In genomic region chr2:153032083-153032842, GRCm38 (mm10) we compare ENCODE assay signal across 9 mouse cellular contexts. TPM values are rescaled to one million over a fixed set of nuclear protein-coding genes. Genes with fewer than 3 reads are reported as not detected.
DNase-seq lines count a peak whose midpoint lies in the region; ATAC-seq and TF ChIP-seq lines count a peak whose summit lies in the region.
"Had no signal": no experiment of that assay in that cellular context is flagged by ENCODE, and none has a peak within 500 bp of the region (broad histone marks: within the 10 kb centered on the region; RNA-seq: fewer than 3 reads in every experiment).

No protein-coding gene starts in this region.

- H3K27me3 ChIP-seq in G1E (ENCODE audit: insufficient read depth, low read length) = peaks cover 9% of the 10 kb centered on the region
- peaks cover 72% of the 10 kb centered on the region for H3K27me3 ChIP-seq in forebrain, embryonic 12.5 days
- H3K27me3 ChIP-seq in midbrain, embryonic 10.5 days (ENCODE audit: low read depth, poor library complexity, severe bottlenecking) = peaks cover 46% of the 10 kb centered on the region
- H3K27me3 ChIP-seq in spleen, adult 2 months (ENCODE audit: control insufficient read depth, insufficient read depth, low read length) = peaks cover 13% of the 10 kb centered on the region

- no peaks in the 10 kb centered on the region for H3K36me3 ChIP-seq in G1E (replicated peaks)
- no peaks in the 10 kb centered on the region for H3K36me3 ChIP-seq in forebrain, embryonic 12.5 days (replicated peaks)
- H3K36me3 ChIP-seq in midbrain, embryonic 10.5 days = no peaks in the 10 kb centered on the region
- no peaks in the 10 kb centered on the region for H3K36me3 ChIP-seq in spleen, adult 2 months (ENCODE audit: control insufficient read depth, insufficient read depth, low read length)

- 2% methylated on average over 48 of the region's 58 CpGs for WGBS in forebrain, embryonic 12.5 days
- WGBS in midbrain, embryonic 10.5 days = 2% methylated on average over 48 of the region's 58 CpGs
- 3% methylated on average over 55 of the region's 58 CpGs for WGBS in spleen, adult 2 months

- no peak for TF ChIP-seq POLR2A in spleen, adult 2 months (IDR thresholded peaks at IDR 0.05; ENCODE audit: low read depth, low read length)

- TF ChIP-seq CTCF in G1E (IDR thresholded peaks at IDR 0.05; ENCODE audit: low read depth, low read length) = no peak
- TF ChIP-seq CTCF in spleen, adult 2 months (IDR thresholded peaks at IDR 0.05; ENCODE audit: extremely low read depth, insufficient read depth, insufficient read length, insufficient replicate concordance) = peak; percentile 11; the same call in 1 of the 2 replicates

- ATAC-seq in G1E (ENCODE audit: extremely low read depth, insufficient number of reproducible peaks, low FRiP score, poor library complexity, severe bottlenecking) = no peak
- peak; percentile 78 for ATAC-seq in forebrain, embryonic 12.5 days (ENCODE audit: low FRiP score)
- ATAC-seq in hematopoietic stem cell, adult 5-6 weeks (replicated peaks in 1 of 2; ENCODE audit: insufficient read depth in 1 of 2, low FRiP score in 2 of 2, low TSS enrichment in 1 of 2, low read depth in 1 of 2, poor library complexity in 2 of 2, severe bottlenecking in 2 of 2) = peak; percentile 86 to 95
- no peak for ATAC-seq in erythroblast, adult 5-6 weeks (replicated peaks; ENCODE audit: low FRiP score, poor library complexity, severe bottlenecking)

- H3K9ac ChIP-seq in forebrain, embryonic 12.5 days = peak overlapping the region; percentile 64

- H3K27ac ChIP-seq in forebrain, embryonic 12.5 days = peak overlapping the region; percentile 53; the same call in 1 of the 2 replicates
- H3K27ac ChIP-seq in midbrain, embryonic 10.5 days (replicated peaks) = peak overlapping the region; percentile 77
- H3K27ac ChIP-seq in spleen, adult 2 months (ENCODE audit: insufficient read depth, low read length) = no peak overlapping the region
- H3K27ac ChIP-seq: macrophage had no signal

- H3K4me2 ChIP-seq in forebrain, embryonic 12.5 days = peak overlapping the region; percentile 81

- peaks cover 7% of the 10 kb centered on the region; the same call in 1 of the 2 replicates for H3K4me1 ChIP-seq in G1E (ENCODE audit: insufficient read depth, low read depth, low read length)
- H3K4me1 ChIP-seq in forebrain, embryonic 12.5 days = peaks cover 31% of the 10 kb centered on the region
- peaks cover 32% of the 10 kb centered on the region for H3K4me1 ChIP-seq in midbrain, embryonic 10.5 days
- H3K4me1 ChIP-seq in spleen, adult 2 months (ENCODE audit: control insufficient read depth, insufficient read depth, insufficient read length) = peaks cover 6% of the 10 kb centered on the region; the same call in 1 of the 2 replicates

- no peak overlapping the region for H3K4me3 ChIP-seq in G1E (ENCODE audit: low read depth, low read length)
- H3K4me3 ChIP-seq in forebrain, embryonic 12.5 days (replicated peaks) = peak overlapping the region; percentile 61
- peak overlapping the region; percentile 71 for H3K4me3 ChIP-seq in midbrain, embryonic 10.5 days
- H3K4me3 ChIP-seq in spleen, adult 2 months (ENCODE audit: extremely low read depth, insufficient read depth, insufficient read length) = no peak overlapping the region

- intact Hi-C loops in left cerebral cortex, postnatal 36 days (cut with DNase I) = no loop called here

- DNase-seq in G1E (ENCODE audit: low spot score) = peak; percentile 59
- DNase-seq in adrenal gland, postnatal 36 days = peak; percentile 83 to 85
- peak; percentile 42 to 44 for DNase-seq in left cerebral cortex, postnatal 36 days (ENCODE audit: low spot score in 2 of 2)
- peak; percentile 90 for DNase-seq in midbrain, embryonic 10.5 days (ENCODE audit: low spot score)
- peak in 1 of 2 experiments; percentile 65 for DNase-seq in spleen, adult 2 months (ENCODE audit: low read depth in 1 of 2, low spot score in 2 of 2)

- H3K9me3 ChIP-seq in G1E (replicated peaks) = 0 out of 2 replicates have a peak, but pooled peaks cover 2% of the 10 kb centered on the region
- no peaks in the 10 kb centered on the region for H3K9me3 ChIP-seq in forebrain, embryonic 12.5 days
- H3K9me3 ChIP-seq in midbrain, embryonic 10.5 days (replicated peaks) = no peaks in the 10 kb centered on the region

RNA-seq across cellular contexts. Expression of gene Xkr7, which starts 0.6 kb away (rescaled TPM):
- not detected in 2 replicates for total RNA-seq in G1E (2014; fragmentation: Nextera tagmentation)
- 0.05 and 0.06 TPM in 2 replicates for total RNA-seq in G1E (2017)
- not detected in 2 replicates for polyA plus RNA-seq in G1E (2012)
- total RNA-seq in adrenal gland, postnatal 36 days (2021) = 1 to 10 TPM in 1 of 2 experiments, under 1 TPM in 1; 0.56 to 1.5 TPM
- 0.95 and 1.2 TPM in 2 replicates for polyA plus RNA-seq in forebrain, embryonic 12.5 days (2016; fragmentation: Nextera tagmentation; extraction: Ambion mirVana)
- total RNA-seq in hematopoietic stem cell, adult 5-6 weeks (2017) = 0.50 TPM in 1 of 2 replicates, not detected in the other
- total RNA-seq in left cerebral cortex, postnatal 36 days (2021) = 1 to 10 TPM; 5.2 to 7.0 TPM
- polyA plus RNA-seq in midbrain, embryonic 10.5 days (2016; fragmentation: Nextera tagmentation; extraction: Ambion mirVana) = 0.21 and 0.68 TPM in 2 replicates
- not detected in 2 replicates for polyA plus RNA-seq in spleen, adult 2 months (2012; rRNA removed)
- total RNA-seq in erythroblast, adult 5-6 weeks (2015; ENCODE audit: low replicate concordance) = not detected in 2 replicates
- total RNA-seq in erythroblast, adult 5-6 weeks (2017; ENCODE audit: low replicate concordance) = not detected in 2 replicates
- polyA plus RNA-seq: macrophage had no signal

RNA-seq across cellular contexts. Expression of gene Pdrg1, which starts 17.0 kb away (rescaled TPM):
- total RNA-seq in G1E (2014; fragmentation: Nextera tagmentation) = 42.2 and 49.4 TPM in 2 replicates
- 142 and 154 TPM in 2 replicates for total RNA-seq in G1E (2017)
- polyA plus RNA-seq in G1E (2012) = 49.4 and 63.4 TPM in 2 replicates
- 100 to 1,000 TPM; 175 to 226 TPM for total RNA-seq in adrenal gland, postnatal 36 days (2021)
- polyA plus RNA-seq in forebrain, embryonic 12.5 days (2016; fragmentation: Nextera tagmentation; extraction: Ambion mirVana) = 109 and 119 TPM in 2 replicates
- 115 and 527 TPM in 2 replicates for total RNA-seq in hematopoietic stem cell, adult 5-6 weeks (2017)
- 10 to 100 TPM; 46.9 to 59.5 TPM for total RNA-seq in left cerebral cortex, postnatal 36 days (2021)
- 108 and 111 TPM in 2 replicates for polyA plus RNA-seq in midbrain, embryonic 10.5 days (2016; fragmentation: Nextera tagmentation; extraction: Ambion mirVana)
- 38.8 TPM in 2 replicates for polyA plus RNA-seq in spleen, adult 2 months (2012; rRNA removed)
- 5.4 and 6.5 TPM in 2 replicates for total RNA-seq in erythroblast, adult 5-6 weeks (2015; ENCODE audit: low replicate concordance)
- 2.6 and 9.6 TPM in 2 replicates for total RNA-seq in erythroblast, adult 5-6 weeks (2017; ENCODE audit: low replicate concordance)

RNA-seq across cellular contexts. Expression of gene Ccm2l, which starts 33.5 kb away (rescaled TPM):
- total RNA-seq in G1E (2014; fragmentation: Nextera tagmentation) = not detected in 2 replicates
- 0.11 TPM in 1 of 2 replicates, not detected in the other for total RNA-seq in G1E (2017)
- not detected in 2 replicates for polyA plus RNA-seq in G1E (2012)
- 10 to 100 TPM; 10.2 to 11.0 TPM for total RNA-seq in adrenal gland, postnatal 36 days (2021)
- 1.4 and 1.7 TPM in 2 replicates for polyA plus RNA-seq in forebrain, embryonic 12.5 days (2016; fragmentation: Nextera tagmentation; extraction: Ambion mirVana)
- total RNA-seq in hematopoietic stem cell, adult 5-6 weeks (2017) = 5.4 and 11.4 TPM in 2 replicates
- 1 to 10 TPM; 4.0 to 5.8 TPM for total RNA-seq in left cerebral cortex, postnatal 36 days (2021)
- polyA plus RNA-seq in midbrain, embryonic 10.5 days (2016; fragmentation: Nextera tagmentation; extraction: Ambion mirVana) = 1.1 and 1.2 TPM in 2 replicates
- polyA plus RNA-seq in spleen, adult 2 months (2012; rRNA removed) = 17.5 and 19.2 TPM in 2 replicates
- total RNA-seq in erythroblast, adult 5-6 weeks (2015; ENCODE audit: low replicate concordance) = not detected in 2 replicates
- total RNA-seq in erythroblast, adult 5-6 weeks (2017; ENCODE audit: low replicate concordance) = 0.28 TPM in 1 of 2 replicates, not detected in the other
- polyA plus RNA-seq: macrophage had no signal

Comparison
In these comparisons a context has a peak if more than half of its experiments do, and no peak if none do; other contexts are left out.
1. ATAC-seq: peak in forebrain, embryonic 12.5 days (single experiment) and hematopoietic stem cell, adult 5-6 weeks (2 of 2); none in G1E (single experiment) and erythroblast, adult 5-6 weeks (single experiment).
2. H3K4me3 ChIP-seq: peak in forebrain, embryonic 12.5 days (single experiment) and midbrain, embryonic 10.5 days (single experiment); none in G1E (single experiment) and spleen, adult 2 months (single experiment).
3. RNA of gene Pdrg1, which starts 17.0 kb away (total RNA-seq): 115 to 527 TPM in hematopoietic stem cell, adult 5-6 weeks, 175 to 226 TPM in adrenal gland, postnatal 36 days, 42.2 to 154 TPM in G1E and 46.9 to 59.5 TPM in left cerebral cortex, postnatal 36 days; 2.6 to 9.6 TPM in erythroblast, adult 5-6 weeks; every median in the first group is over 4 times any median in the second.